Mouse (Mus musculus): ENCODE measurements at regions not wholly inside any gene's neighbourhood (a gene's known extent, or its start where the extent isn't known, plus 50 kb on each side); places are given as distances from the start of the nearest gene placed in this dataset.

DNA sequence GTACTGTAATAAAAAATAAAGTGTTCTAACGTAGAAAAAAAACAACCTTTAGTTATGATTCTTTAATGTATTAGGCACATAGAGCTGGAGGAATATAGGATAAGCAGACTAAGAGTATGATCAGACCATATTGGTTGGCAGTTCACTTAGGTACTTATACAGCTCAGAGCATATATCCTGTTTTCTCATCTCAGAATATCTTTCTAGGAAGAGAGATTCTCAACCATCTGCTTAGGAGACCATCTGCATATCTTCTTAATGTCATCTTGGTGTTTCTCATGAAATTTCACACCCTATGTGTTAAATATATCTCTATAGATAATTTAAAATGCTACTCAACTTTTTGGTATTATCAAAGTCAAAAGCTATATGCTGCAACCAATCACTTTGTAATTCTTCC, 1185.4 kb upstream of the Lrrc6 start:
- TF ChIP-seq CTCF (IDR thresholded peaks at IDR 0.05; ENCODE audit: insufficient read depth, low read length) (no peak), POLR2A (IDR thresholded peaks at IDR 0.05; ENCODE audit: borderline replicate concordance, extremely low read depth, low read depth, low read length) (no peak)

Data from lung, adult 2 months (tissue).